ENCODE assay signal across 17 mouse cellular contexts in genomic region chr6:34110571-34110970, GRCm38 (mm10).
DNase-seq lines count a peak whose midpoint lies in the region; ATAC-seq lines count a peak whose summit lies in the region.
"Had no signal": no experiment of that assay in that cellular context is flagged by ENCODE, and none has a peak within 500 bp of the region (broad histone marks: within the 10 kb centered on the region; RNA-seq: fewer than 3 reads in every experiment).

No protein-coding gene starts in this region.

- no peak overlapping the region for H3K9ac ChIP-seq in neural tube, embryonic 13.5 days
- H3K9ac ChIP-seq: embryonic facial prominence, embryonic 13.5 days; heart, embryonic 12.5 days; liver, embryonic 13.5 days; neural tube, embryonic 12.5 days had no signal

- H3K27ac ChIP-seq in neural tube, embryonic 13.5 days (replicated peaks): peak overlapping the region; percentile 54
- H3K27ac ChIP-seq: embryonic facial prominence, embryonic 13.5 days; liver, embryonic 13.5 days; macrophage; neural tube, embryonic 12.5 days had no signal

- H3K4me2 ChIP-seq in neural tube, embryonic 13.5 days: 0 out of 2 replicates have a peak overlapping the region, but pooled peaks have one; percentile 16
- H3K4me2 ChIP-seq: embryonic facial prominence, embryonic 13.5 days; heart, embryonic 12.5 days; liver, embryonic 13.5 days; midbrain, embryonic 11.5 days; neural tube, embryonic 12.5 days had no signal

- DNase-seq in heart, adult 11 months: peak; percentile 73
- no peak for DNase-seq in heart, postnatal 10 days
- no peak for DNase-seq in neural tube, embryonic 10.5 days (ENCODE audit: extremely low spot score, low spot score)
- DNase-seq in mesoderm, embryonic 11.5 days (ENCODE audit: low read depth, low spot score): peak; percentile 15
- no peak for DNase-seq in thymus, adult 18-20 months
- no peak for DNase-seq in layer of hippocampus, postnatal 25 days (ENCODE audit: extremely low spot score in 1 of 2, low spot score in 1 of 2)
- DNase-seq: cerebellum, adult 2 months; liver, embryonic 13.5 days; right cerebral cortex, postnatal 4 days had no signal

- H3K27me3 ChIP-seq in neural tube, embryonic 13.5 days: no peaks in the 10 kb centered on the region
- H3K27me3 ChIP-seq: embryonic facial prominence, embryonic 13.5 days; heart, embryonic 12.5 days; liver, embryonic 13.5 days; neural tube, embryonic 12.5 days had no signal

- H3K4me3 ChIP-seq in neural tube, embryonic 13.5 days: no peak overlapping the region
- H3K4me3 ChIP-seq: embryonic facial prominence, embryonic 13.5 days; heart, embryonic 12.5 days; liver, embryonic 13.5 days; neural tube, embryonic 12.5 days had no signal

- WGBS in neural tube, embryonic 13.5 days: 25% methylated on average over 10 of the region's 10 CpGs

- H3K36me3 ChIP-seq in neural tube, embryonic 13.5 days: no peaks in the 10 kb centered on the region
- H3K36me3 ChIP-seq: embryonic facial prominence, embryonic 13.5 days; heart, embryonic 12.5 days; liver, embryonic 13.5 days; neural tube, embryonic 12.5 days had no signal

- no peak for ATAC-seq in neural tube, embryonic 13.5 days (ENCODE audit: low read depth)
- ATAC-seq: hindbrain, embryonic 16.5 days; intestine, postnatal 0 days had no signal

- H3K9me3 ChIP-seq in neural tube, embryonic 13.5 days: no peaks in the 10 kb centered on the region
- H3K9me3 ChIP-seq: embryonic facial prominence, embryonic 13.5 days; heart, embryonic 12.5 days; liver, embryonic 13.5 days; neural tube, embryonic 12.5 days had no signal

- intact Hi-C loops in heart, postnatal 10 days (cut with DNase I): no loop called here

- peaks cover 10% of the 10 kb centered on the region; the same call in 1 of the 2 replicates for H3K4me1 ChIP-seq in neural tube, embryonic 13.5 days (replicated peaks)
- H3K4me1 ChIP-seq: embryonic facial prominence, embryonic 13.5 days; heart, embryonic 12.5 days; liver, embryonic 13.5 days had no signal

Comparison
In these comparisons a context has a peak if more than half of its experiments do, and no peak if none do; other contexts are left out.
1. DNase-seq: peak in heart, adult 11 months (single experiment) and mesoderm, embryonic 11.5 days (single experiment); none in heart, postnatal 10 days (0 of 2), neural tube, embryonic 10.5 days (single experiment), thymus, adult 18-20 months (0 of 2) and layer of hippocampus, postnatal 25 days (0 of 2).